Mouse (Mus musculus) layer of hippocampus, postnatal 25 days (tissue): ENCODE data around the gene Ddx19b. TPM values are rescaled to one million over a fixed set of nuclear protein-coding genes. Genes with fewer than 3 reads are reported as not detected.
"Not testable (repeated sequence)": the region's sequence is repeated elsewhere in the genome, so short reads cannot be mapped to it uniquely, and the experiment has no call there.

Experiments used
- DNase-seq, 2 experiments: peaks; one replicate each; pipeline ENCODE4 v3.0.0; 2022; ENCODE audit warnings: mixed read lengths in 2 of 2, low spot score in 1 of 2; ENCODE audit errors: extremely low spot score in 1 of 2
- total RNA-seq, 2 experiments: library from RNA; stranded (reverse); gene quantifications; 2 replicates each; pipeline ENCODE4 v1.2.3; 2021

The Ddx19b gene
- total RNA-seq, 2 experiments from 2014 or later, result 20.4 to 22.2 TPM

DNA sequence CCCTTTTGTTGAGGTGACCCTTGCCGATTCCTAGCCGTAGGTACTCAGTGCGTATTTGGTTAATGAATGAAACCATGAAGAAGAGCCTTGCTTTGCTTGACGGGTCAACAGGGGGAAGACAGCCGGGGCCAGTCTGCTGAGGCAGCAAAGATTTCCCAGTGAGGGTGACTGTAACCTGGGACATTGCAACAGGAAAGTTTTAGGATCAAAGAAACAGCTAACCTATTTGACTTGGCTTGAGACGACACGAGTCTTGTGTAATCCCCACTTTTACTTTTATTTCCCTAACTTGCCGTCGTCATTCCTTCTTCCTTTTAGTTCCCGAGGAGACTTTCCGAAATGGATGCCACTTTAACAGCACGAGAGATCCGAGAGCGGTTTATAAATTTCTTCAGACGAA, 5.0 kb upstream of the Ddx19b start:
- DNase-seq, result no peak

DNA sequence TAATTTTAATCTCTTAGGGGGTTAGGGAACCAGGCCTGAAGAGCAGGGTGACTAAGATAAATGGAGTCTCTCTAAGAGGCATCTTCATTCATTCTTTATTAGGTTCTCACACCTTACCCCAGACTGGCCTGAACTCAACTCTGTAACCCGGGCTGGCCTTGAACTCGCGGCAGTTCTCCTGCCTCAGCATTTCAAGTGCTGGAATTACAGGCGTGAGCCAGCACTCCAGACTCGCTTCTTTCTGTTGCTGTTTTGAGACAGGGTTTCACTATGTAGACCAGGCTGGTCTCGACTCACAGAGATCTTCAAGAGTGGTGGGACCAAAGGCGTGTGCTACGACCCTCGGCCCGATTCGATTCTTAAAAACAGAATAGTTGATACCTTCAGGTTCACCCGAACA, 2.7 kb upstream of the Ddx19b start:
- DNase-seq, result peak in 1 of 2 experiments; percentile 24

DNA sequence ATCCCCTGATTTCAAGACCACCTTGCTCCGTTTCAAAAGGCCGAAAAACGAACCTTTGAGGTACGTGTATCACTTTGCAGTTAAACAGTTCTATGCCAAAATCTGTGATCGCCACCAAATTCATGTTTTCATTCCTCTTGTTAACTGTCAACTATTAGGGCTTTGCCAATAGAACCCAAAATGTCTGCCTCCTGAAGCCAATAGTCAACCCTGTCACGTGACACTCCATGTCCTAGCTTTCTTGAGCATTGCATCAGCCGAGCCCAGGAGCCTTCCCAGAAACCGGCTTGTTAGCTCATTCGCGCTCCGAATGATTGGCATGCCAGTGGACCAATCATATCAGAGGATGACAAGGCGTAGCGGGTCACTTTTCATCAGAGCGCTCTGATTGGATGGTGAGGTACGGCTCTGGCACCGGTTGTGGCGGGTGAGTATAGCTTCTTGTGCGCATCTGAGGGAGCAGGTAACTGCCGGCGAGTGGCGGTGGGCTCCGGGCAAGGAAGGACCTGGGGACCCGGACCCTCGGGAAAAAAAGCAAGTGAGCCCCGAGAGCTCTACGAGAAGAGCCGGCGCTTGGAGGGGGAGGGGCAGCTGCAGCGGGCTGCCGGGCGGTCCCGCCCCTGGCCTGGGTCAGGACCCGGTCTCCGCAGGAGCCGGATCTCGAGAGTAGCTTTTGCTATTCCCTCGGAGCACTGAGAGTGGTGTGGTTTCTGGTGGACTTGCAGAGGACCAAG, 2.1 kb upstream of the Ddx19b start:
- DNase-seq, result peak; percentile 87 to 88

DNA sequence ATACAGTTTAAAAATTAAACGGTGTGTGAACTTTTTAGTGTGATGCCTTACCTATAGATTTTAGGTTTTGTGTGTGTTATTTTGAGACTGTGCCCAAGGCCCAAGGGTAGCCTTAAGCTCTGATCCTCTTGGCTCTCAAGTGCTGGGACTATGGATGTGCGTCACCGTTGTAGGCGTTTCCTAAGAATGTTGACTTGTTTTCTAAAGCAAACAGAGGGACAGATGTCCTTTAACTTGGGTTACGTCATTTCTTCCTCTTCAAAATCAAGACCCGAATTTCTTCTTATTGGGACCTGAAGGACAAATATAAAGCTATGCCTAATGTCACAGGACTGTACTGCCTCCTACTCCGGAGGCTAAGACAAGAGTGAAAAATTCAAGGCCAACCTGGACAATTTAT, 1.4 kb upstream of the Ddx19b start, which contains the start of gene Aars:
TSS of gene Aars (plus strand) at position 229 of the 400 bp plus-strand sequence.
- DNase-seq, result no peak

DNA sequence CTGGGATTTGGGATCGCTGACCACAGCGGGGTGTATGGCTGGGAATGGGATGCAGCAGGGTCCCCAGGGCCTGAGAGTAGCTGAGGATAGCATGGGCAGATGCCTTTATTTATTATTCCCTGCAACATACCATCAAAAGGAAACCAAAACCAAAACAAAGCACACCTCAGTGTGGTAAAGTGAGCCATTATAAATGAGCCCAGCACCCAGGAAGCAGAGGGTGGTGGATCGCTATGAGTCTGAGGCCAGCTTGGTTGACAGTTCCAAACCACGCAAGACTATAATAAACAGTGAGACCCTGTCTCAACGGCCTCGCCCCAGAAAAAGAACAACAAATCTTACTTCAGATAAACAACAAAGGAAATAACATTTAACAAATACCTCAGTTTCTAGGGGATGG, 1.5 kb downstream of the Ddx19b start:
- no peak for DNase-seq

DNA sequence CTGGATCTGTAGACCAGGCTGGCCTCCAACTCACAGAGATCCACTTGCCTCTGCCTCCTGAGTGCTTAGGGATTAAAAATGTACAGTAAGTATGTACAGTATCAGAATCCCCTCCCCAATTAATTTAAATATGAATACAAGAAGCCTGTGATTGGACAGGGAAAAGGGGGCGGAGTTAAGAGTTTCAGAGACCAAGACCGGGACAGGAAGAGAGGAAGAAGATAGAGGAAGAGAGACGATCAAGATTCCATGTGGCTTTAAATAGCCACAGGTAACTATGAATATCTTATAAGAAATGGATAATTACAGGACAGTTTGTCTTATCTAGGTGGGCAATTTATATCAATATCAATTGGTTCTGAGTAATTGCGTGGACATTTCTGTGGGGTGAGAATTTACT, 2.0 kb downstream of the Ddx19b start:
- DNase-seq, result no peak

DNA sequence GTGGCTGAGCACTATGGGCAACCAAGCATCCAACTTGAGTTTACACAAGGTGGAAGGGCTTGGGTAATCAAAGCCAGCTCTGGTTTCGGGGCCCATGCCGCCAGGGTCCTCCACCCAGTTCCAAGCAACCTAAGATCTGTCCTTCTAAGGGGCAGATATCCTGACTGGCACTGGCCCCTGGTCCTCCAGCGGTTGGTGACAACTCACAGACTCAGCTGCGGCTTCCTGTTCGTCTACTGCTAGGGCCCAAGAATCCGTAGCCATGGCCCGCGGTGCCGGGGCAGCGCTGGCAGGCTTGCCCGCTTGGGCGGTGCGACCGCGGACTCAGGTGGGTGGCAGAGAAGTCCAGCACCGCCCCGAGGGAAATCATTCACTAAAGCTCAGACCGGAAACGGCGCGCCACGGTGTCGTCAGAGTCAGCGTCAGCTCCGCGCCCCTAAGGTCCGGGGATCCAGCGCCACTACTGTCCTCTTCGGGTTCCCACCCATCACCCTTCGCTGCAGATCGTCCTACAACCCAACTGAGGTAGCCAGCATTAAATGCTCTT, 4.1 kb downstream of the Ddx19b start:
- peak; percentile 80 to 87 for DNase-seq

DNA sequence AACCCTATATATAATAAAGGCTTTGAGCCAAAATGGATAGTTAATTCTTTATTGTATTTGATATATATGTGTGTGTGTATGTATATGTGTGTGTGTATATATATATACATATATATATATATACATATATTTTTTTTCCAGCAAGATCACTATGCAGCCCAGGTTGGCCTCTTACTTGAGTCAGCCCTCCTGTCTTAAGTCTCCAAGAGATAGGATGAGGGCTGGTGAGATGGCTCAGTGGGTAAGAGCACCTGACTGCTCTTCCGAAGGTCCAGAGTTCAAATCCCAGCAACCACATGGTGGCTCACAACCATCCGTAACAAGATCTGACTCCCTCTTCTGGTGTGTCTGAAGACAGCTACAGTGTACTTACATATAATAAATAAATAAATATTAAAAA, 4.9 kb downstream of the Ddx19b start:
- DNase-seq, result not testable (repeated sequence)

DNA sequence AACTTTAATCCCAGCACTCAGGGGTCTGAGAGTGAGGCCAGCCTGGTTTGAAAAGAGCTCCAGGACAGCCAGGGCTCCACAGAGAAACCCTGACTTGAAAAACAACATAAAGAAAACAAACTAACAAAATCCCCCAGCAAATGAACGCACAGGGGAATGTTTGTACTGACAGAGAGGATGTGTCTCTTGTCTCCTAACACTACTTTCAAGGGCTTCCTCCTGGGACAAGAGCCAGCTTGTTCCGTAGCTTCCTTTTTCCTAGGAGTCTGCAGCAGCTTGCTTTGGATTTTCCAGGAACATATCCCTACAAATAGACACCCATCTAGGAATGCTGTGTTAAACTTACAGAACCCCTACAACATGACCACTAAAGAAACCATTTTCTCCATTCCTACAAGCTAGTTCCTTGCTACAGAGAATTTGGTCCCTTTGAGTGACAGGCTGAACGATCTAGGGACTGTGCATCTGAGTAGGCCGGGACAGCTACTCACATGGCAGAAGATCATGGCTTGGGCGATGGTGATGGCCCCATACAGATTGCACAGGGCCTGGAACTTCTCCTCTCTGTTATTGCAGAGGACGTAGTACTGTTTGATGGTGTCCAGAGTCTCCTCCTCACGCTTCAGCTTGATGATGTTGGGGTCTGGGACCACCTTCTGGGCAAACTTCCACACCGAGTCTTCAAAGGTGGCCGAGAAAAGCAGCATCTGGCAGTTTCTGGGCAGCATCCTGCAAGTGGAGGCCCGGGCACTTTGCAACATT, 21.1 kb downstream of the Ddx19b start:
- not testable (repeated sequence) for DNase-seq

DNA sequence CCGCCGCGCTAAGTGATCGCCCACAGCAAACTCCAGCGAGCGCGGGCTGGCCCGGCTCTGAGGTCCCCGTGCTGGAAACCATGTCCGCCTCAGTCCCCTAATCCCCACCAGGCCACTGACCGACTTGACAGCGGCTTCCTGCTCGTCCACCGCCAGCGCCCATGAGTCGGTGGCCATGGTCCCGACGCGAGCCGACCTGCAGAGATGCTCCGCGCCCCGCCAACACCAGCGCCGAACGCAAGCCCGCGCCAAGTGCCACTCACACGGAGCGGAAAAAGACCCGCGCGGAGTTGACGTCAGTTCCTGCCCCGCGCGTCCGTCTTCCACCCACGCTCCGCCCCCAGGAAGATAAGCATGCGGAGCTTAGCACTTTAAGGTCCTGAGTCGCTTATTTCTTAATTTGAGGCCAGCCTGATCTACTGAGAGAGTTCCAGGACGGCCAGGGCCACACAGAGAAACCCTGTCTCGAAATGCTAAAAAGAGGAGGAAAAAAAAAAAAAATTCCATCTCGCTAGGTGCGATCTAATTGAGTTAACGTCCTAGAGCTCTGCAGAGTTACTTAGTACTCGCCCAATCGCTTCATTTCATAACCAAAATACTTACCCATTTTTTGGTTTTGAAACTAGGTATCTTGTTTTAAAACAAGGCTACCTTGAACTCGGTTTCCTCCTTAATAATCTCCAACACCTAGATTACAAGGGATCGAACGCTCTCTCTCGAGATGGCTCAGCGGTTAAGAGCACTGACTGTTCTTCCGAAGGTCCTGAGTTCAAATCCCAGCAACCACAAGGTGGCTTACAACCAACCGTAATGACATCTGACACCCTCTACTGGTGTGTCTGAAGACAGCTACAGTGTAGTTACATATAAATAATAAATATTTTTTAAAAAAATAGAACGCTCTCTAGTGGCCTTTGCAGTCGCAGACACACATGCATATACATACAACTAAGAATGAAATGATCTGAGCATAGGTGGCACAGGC, 33.7 kb downstream of the Ddx19b start, which contains the start of gene Ddx19a:
TSS of gene Ddx19a (minus strand) at position 254 of the 985 bp plus-strand sequence.
- DNase-seq, result peak; percentile 76 to 83

DNA sequence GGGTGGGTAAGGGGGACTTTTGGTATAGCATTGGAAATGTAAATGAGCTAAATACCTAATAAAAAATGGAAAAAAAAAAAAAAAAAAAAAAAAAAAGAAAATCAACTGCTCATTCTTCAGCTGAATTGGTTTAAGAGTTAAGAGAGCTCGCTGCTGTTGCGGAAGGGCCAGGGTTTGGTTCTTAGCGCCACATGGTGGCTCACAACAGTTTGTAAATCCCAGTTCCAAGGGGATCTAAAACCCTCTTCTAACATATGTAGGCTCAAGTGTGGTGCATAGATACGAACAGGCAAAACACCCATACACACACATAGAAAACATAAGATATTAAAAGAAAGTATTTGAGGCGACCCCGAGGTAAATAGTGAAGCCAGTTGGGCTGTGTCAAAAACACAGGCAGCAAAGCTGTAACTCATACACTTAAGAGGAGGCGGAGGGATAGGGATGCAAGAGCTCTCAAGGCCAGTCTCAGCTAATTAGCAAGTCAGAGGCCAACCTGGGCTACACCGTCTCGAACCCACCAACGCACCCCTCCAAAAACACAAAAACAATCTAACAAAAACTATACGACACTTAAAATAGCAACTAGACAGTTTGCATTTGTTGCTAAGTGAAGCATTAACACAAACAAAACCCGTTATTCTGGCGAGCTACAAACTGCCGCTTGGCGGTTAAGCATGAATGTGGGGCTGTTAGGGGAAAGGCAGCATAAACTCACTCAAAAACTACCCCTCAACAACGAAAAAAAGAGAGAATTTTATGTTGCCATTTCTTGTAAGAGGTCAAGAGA, 34.7 kb downstream of the Ddx19b start:
- DNase-seq, result no peak

DNA sequence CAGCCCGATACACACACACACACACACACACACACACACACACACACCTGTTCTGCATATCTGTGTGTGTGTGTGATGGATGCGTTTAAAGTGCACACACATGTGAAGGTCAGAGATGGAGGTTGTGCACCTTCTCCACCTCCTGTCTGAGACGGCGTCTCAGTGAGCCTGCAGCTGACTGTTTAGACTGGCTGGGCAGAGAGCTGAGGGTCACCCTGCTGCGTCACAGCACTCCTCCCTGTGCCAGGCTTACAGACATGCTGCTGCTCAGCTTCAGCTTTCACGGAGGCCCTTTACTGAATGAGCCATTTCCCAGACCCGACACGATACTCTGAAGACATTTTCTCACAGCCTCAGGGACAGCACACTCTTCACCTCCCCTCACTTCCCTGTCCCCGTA, 41.5 kb downstream of the Ddx19b start:
- no peak for DNase-seq

DNA sequence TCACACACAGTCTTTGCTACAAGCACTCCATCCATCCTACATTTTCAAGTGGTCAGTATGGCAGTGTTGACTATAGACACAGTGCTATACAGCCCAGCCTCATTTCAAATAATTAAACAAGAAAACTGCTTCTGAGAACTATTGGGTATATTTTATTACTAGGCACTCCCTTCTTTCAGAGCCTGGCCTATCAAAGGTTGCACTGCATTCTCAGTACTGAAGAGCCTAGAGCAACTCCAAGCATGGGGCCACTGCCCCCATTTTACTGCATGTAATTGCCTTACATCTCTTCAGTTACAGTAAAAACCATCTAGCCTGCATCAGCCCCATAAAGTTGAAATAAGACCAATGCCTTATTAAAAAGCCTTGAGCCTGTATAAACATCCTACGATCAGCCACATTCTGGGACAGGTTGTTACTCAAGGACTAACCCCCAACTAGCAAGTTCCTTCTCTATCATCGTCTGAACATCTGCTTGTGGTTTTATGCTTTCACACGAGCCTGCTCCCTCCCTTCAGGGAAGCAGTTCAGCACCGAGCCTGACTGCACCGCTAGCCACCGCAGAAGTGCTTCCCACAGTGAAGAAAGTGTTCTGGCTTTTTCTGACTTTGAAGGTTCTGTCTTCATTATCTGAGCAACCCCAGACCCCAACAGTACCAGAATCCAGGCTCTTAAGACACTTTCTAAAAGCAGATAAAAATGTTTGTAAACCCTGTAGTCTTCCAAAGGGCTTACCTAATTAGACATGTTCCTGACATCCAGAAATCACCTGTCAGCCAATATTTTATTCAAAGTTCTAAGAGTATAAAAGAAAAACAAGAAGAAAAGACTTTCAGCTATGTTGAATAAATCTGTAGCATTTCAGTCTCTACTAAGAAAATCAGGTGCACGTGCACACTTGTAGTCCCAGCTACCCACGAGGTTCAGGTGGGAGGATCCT, 43.5 kb downstream of the Ddx19b start:
- no peak for DNase-seq

DNA sequence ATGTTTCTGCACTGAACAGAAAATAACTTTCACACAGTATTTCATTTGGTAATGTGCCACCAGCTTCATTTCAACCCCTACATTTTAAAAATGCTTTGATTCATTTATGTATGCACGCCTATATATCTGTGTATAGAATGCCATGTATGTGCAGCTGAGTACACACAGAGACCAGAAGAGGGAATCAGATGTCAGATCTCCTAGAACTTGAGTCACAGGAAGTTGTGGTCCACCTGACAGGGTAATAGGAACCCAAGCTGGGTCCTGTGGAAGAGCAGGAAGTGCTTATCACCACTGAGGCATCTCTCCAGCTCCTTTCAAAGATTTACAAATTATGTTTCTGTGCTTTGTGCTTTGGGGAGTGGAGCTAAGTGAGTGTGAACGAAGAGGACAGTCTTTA, 50.2 kb downstream of the Ddx19b start:
- DNase-seq, result no peak

DNA sequence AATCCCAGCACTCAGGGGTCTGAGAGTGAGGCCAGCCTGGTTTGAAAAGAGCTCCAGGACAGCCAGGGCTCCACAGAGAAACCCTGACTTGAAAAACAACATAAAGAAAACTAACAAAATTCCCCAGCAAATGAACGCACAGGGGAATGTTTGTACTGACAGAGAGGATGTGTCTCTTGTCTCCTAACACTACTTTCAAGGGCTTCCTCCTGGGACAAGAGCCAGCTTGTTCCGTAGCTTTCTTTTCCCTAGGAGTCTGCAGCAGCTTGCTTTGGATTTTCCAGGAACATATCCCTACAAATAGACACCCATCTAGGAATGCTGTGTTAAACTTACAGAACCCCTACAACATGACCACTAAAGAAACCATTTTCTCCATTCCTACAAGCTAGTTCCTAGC, 53.6 kb downstream of the Ddx19b start:
- DNase-seq, result not testable (repeated sequence)

DNA sequence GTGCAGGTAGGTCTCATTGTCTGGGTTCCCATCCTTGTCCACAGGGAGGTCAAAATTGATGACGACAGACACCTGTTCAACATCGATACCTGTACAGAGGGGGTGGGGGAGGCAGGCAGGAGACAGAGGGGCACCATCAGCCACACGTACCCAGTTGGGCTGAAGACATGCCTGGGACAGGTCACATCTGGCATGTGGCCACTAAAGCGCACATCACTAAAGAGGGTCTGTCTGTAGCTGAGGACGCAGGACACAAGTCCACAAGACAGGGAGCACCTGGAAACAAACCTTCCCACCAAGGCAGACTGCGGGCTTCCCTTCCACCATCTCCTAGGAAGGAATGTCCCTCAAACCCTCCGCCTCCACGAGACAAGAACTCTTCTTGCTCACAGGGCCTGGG, 55.0 kb downstream of the Ddx19b start:
- DNase-seq, result not testable (repeated sequence)

DNA sequence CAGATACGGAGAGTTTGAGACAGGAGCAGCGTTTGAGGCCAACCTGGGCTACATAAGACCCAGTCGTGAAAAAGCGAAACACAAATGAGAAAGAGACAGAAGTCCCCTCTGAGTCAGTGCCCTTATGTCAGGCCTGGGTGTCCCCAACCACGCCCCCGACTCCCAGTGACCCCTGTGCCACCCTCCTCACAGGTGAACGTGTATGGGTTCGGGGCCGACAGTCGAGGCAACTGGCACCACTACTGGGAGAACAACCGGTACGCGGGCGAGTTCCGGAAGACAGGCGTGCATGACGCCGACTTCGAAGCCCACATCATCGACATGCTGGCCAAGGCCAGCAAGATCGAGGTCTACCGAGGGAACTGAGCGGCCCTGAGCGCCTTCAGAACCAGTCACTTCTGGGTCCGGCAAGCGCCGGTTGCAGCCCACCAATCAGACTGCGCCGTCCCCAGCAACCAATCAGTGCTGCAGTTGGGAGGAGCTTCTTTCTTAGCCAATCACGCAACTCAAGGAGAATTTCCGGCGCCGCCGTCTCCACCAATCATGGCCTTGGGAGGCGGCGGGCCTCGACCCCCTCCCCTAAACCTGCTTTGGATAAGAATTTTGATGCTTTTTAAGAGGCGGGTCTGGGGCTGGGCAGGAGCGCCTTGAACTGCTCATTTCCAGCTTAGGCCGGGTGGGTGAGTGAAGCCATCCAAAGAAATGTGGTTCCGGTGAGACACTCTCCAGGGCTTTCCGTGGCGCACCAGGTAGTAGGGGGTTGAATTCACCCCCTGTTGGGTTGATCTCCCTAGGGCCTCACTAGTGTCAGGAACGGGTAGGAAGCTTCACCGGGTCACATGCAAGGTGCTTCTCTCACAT, 61.4 kb downstream of the Ddx19b start:
- peak; percentile 80 to 81 for DNase-seq
